Mouse (Mus musculus) G1E (cell line): ENCODE measurements at regions not wholly inside any gene's neighbourhood (a gene's known extent, or its start where the extent isn't known, plus 50 kb on each side); places are given as distances from the start of the nearest gene placed in this dataset.

Experiments
- CTCF ChIP-seq: IDR thresholded peaks from 2 replicates; pipeline ENCODE4 v1.5.1; 2012; ENCODE audit warnings: low read depth, low read length, inconsistent platforms, mixed read lengths
- GATA1 ChIP-seq: IDR thresholded peaks from 2 replicates; pipeline ENCODE4 v1.6.1; 2012; ENCODE audit warnings: borderline replicate concordance, low read length, inconsistent platforms, mixed read lengths
- TAL1 ChIP-seq: conservative IDR thresholded peaks from 2 replicates; pipeline ENCODE4 v1.6.1; 2012; ENCODE audit warnings: low read depth, low read length, inconsistent platforms, mixed read lengths

- 0 out of 2 replicates have a peak, but pooled peaks have one; percentile 32 for TF ChIP-seq CTCF
- TF ChIP-seq GATA1: no peak
- no peak for TF ChIP-seq TAL1
Measured at GRCm38 (mm10) chr1:16006888-16007287, 86.2 kb downstream of the 4930444P10Rik start.
